Mouse (Mus musculus) liver, embryonic 15.5 days (tissue): ENCODE results near the gene Msmb. TPM values are rescaled to one million over a fixed set of nuclear protein-coding genes. Genes with fewer than 3 reads are reported as not detected.
A peak's percentile ranks its signal among the peaks of the same experiment; 100 is the strongest.
"Not testable (repeated sequence)": the region's sequence is repeated elsewhere in the genome, so short reads cannot be mapped to it uniquely, and the experiment has no call there.

Experiments used
- ATAC-seq: fragments of 200-750 bp; cut with Nextera tagmentation; 2 replicates; pipeline ENCODE4 v1.8.0; 2017; ENCODE audit warnings: moderate number of reproducible peaks, mild to moderate bottlenecking, moderate library complexity; ENCODE audit not compliant: insufficient read depth
- H3K27ac ChIP-seq: fragments of 300-500 bp; sonication (generic); replicated peaks from 2 replicates; pipeline ENCODE4 v1.5.1; 2015; ENCODE audit warnings: mild to moderate bottlenecking, inconsistent platforms
- H3K27me3 ChIP-seq: fragments of 300-500 bp; sonication (generic); 2 replicates; pipeline ENCODE4 v1.6.1; 2015; ENCODE audit warnings: mild to moderate bottlenecking, inconsistent platforms
- H3K36me3 ChIP-seq: fragments of 300-500 bp; sonication (generic); replicated peaks from 2 replicates; pipeline ENCODE4 v1.6.1; 2015; ENCODE audit warnings: moderate library complexity, mild to moderate bottlenecking, inconsistent platforms
- H3K4me1 ChIP-seq: fragments of 300-500 bp; sonication (generic); replicated peaks from 2 replicates; pipeline ENCODE4 v1.6.1; 2015; ENCODE audit warnings: inconsistent platforms
- H3K4me2 ChIP-seq: fragments of 300-500 bp; sonication (generic); 2 replicates; pipeline ENCODE4 v1.6.1; 2015; ENCODE audit warnings: moderate library complexity, mild to moderate bottlenecking, inconsistent platforms
- H3K4me3 ChIP-seq: fragments of 300-500 bp; sonication (generic); replicated peaks from 2 replicates; pipeline ENCODE4 v1.5.1; 2015; ENCODE audit warnings: mild to moderate bottlenecking, inconsistent platforms
- H3K9ac ChIP-seq: fragments of 300-500 bp; sonication (generic); 2 replicates; pipeline ENCODE4 v1.6.1; 2015; ENCODE audit warnings: moderate library complexity, mild to moderate bottlenecking, inconsistent platforms
- H3K9me3 ChIP-seq: fragments of 300-500 bp; sonication (generic); replicated peaks from 2 replicates; pipeline ENCODE4 v1.6.1; 2016; ENCODE audit warnings: inconsistent platforms
- WGBS: fragments of 180-500 bp; shearing (Covaris S2); methylation state at CpG from one replicate; pipeline ENCODE4 v1.1.7; 2015; ENCODE audit warnings: mixed read lengths; ENCODE audit not compliant: insufficient replicate concordance; 5-methylcytosine and 5-hydroxymethylcytosine counted together
- polyA plus RNA-seq: library from polyadenylated mRNA; unstranded; fragments of >200 nt; fragmentation: Nextera tagmentation; extraction: Ambion mirVana; gene quantifications from 2 replicates; pipeline ENCODE4 v1.2.1, GENCODE M21; 2015

Msmb gene
- polyA plus RNA-seq: 0.30 and 0.31 TPM in 2 replicates

GRCm38 (mm10) chr14:32141723-32142122, at the start of gene Msmb:
Gene Msmb, plus strand, starts transcription at chr14:32142023.
- Histone ChIP-seq H3K27me3 (no peaks in the 10 kb centered on the region), H3K4me1 (peaks cover 26% of the 10 kb centered on the region), H3K36me3 (no peaks in the 10 kb centered on the region), H3K27ac (no peak within 1 kb of the TSS; the same call in 1 of the 2 replicates), H3K9me3 (no peaks in the 10 kb centered on the region), H3K4me3 (no peak within 1 kb of the TSS), H3K9ac (no peak within 1 kb of the TSS), H3K4me2 (no peak within 1 kb of the TSS)
- ATAC-seq: no peak
- 69% methylated on average over 5 of the region's 5 CpGs for WGBS

GRCm38 (mm10) chr14:32093018-32093417, 48.8 kb upstream of the Msmb start:
- Histone ChIP-seq H3K4me1 (peaks cover 18% of the 10 kb centered on the region), H3K27me3 (no peaks in the 10 kb centered on the region), H3K36me3 (peaks cover 61% of the 10 kb centered on the region), H3K9ac (no peak overlapping the region), H3K27ac (peak overlapping the region; percentile 63), H3K4me2 (no peak overlapping the region), H3K9me3 (no peaks in the 10 kb centered on the region), H3K4me3 (no peak overlapping the region)
- 62% methylated on average over 1 of the region's 1 CpGs for WGBS
- peak; percentile 71 for ATAC-seq

- WGBS: 54% methylated on average over 11 of the region's 11 CpGs
- Histone ChIP-seq H3K27ac (peak overlapping the region; percentile 63), H3K4me3 (no peak overlapping the region), H3K4me2 (peak overlapping the region; percentile 23; the same call in 1 of the 2 replicates), H3K36me3 (peaks cover 67% of the 10 kb centered on the region), H3K9ac (no peak overlapping the region), H3K27me3 (no peaks in the 10 kb centered on the region), H3K9me3 (no peaks in the 10 kb centered on the region), H3K4me1 (peaks cover 18% of the 10 kb centered on the region)
- ATAC-seq: peak; percentile 32; the same call in 1 of the 2 replicates
Observed at GRCm38 (mm10) chr14:32093500-32094117, 48.2 kb upstream of the Msmb start.

- 79% methylated on average over 5 of the region's 5 CpGs for WGBS
- Histone ChIP-seq H3K9ac (no peak overlapping the region), H3K4me3 (no peak overlapping the region), H3K4me2 (no peak overlapping the region), H3K27me3 (no peaks in the 10 kb centered on the region), H3K9me3 (no peaks in the 10 kb centered on the region), H3K4me1 (peaks cover 18% of the 10 kb centered on the region), H3K27ac (no peak overlapping the region), H3K36me3 (peaks cover 87% of the 10 kb centered on the region)
- ATAC-seq: no peak
Observed at GRCm38 (mm10) chr14:32095646-32096045, 46.2 kb upstream of the Msmb start.

- H3K36me3 ChIP-seq: peaks cover 89% of the 10 kb centered on the region
- no peaks in the 10 kb centered on the region for H3K27me3 ChIP-seq
- no peak overlapping the region for H3K9ac ChIP-seq
- H3K9me3 ChIP-seq: no peaks in the 10 kb centered on the region
- ATAC-seq: no peak
- peaks cover 15% of the 10 kb centered on the region for H3K4me1 ChIP-seq
- H3K4me3 ChIP-seq: no peak overlapping the region
- 69% methylated on average over 5 of the region's 5 CpGs for WGBS
- no peak overlapping the region for H3K4me2 ChIP-seq
- no peak overlapping the region for H3K27ac ChIP-seq
Observed at GRCm38 (mm10) chr14:32096740-32097139, 45.1 kb upstream of the Msmb start.

- no peak overlapping the region for H3K27ac ChIP-seq
- H3K9me3 ChIP-seq: no peaks in the 10 kb centered on the region
- WGBS: 84% methylated on average over 7 of the region's 7 CpGs
Observed at GRCm38 (mm10) chr14:32097691-32098090, 44.1 kb upstream of the Msmb start.

GRCm38 (mm10) chr14:32098951-32099350, 42.9 kb upstream of the Msmb start:
- Histone ChIP-seq H3K9ac (no peak overlapping the region), H3K4me1 (peaks cover under 1% of the 10 kb centered on the region; the same call in 1 of the 2 replicates), H3K36me3 (peaks cover 90% of the 10 kb centered on the region), H3K9me3 (no peaks in the 10 kb centered on the region), H3K27ac (no peak overlapping the region), H3K27me3 (no peaks in the 10 kb centered on the region), H3K4me2 (no peak overlapping the region), H3K4me3 (no peak overlapping the region)
- no peak for ATAC-seq
- 79% methylated on average over 3 of the region's 3 CpGs for WGBS

More at GRCm38 (mm10) chr14:32097691-32098090, 44.1 kb upstream of the Msmb start:
- H3K4me2 ChIP-seq: no peak overlapping the region
- H3K4me3 ChIP-seq: no peak overlapping the region
- peaks cover 10% of the 10 kb centered on the region for H3K4me1 ChIP-seq
- ATAC-seq: no peak
- no peaks in the 10 kb centered on the region for H3K27me3 ChIP-seq
- H3K36me3 ChIP-seq: peaks cover 89% of the 10 kb centered on the region
- no peak overlapping the region for H3K9ac ChIP-seq

- WGBS: 68% methylated on average over 4 of the region's 4 CpGs
- ATAC-seq: no peak
- Histone ChIP-seq H3K27ac (no peak overlapping the region), H3K4me2 (no peak overlapping the region), H3K9me3 (no peaks in the 10 kb centered on the region), H3K4me1 (0 out of 2 replicates have a peak, but pooled peaks cover 5% of the 10 kb centered on the region), H3K36me3 (peaks cover 48% of the 10 kb centered on the region), H3K4me3 (no peak overlapping the region), H3K27me3 (no peaks in the 10 kb centered on the region), H3K9ac (no peak overlapping the region)
Observed at GRCm38 (mm10) chr14:32103556-32103955, 38.3 kb upstream of the Msmb start.

- 0 out of 2 replicates have a peak, but pooled peaks cover 5% of the 10 kb centered on the region for H3K4me1 ChIP-seq
- no peak overlapping the region for H3K27ac ChIP-seq
- H3K36me3 ChIP-seq: peaks cover 27% of the 10 kb centered on the region
- H3K4me3 ChIP-seq: no peak overlapping the region
- H3K4me2 ChIP-seq: no peak overlapping the region
- no peak overlapping the region for H3K9ac ChIP-seq
- H3K9me3 ChIP-seq: no peaks in the 10 kb centered on the region
- H3K27me3 ChIP-seq: no peaks in the 10 kb centered on the region
- WGBS: 54% methylated on average over 7 of the region's 7 CpGs
- no peak for ATAC-seq
Observed at GRCm38 (mm10) chr14:32105663-32106062, 36.2 kb upstream of the Msmb start.

GRCm38 (mm10) chr14:32106911-32107310, 34.9 kb upstream of the Msmb start:
- H3K4me3 ChIP-seq: no peak overlapping the region
- 76% methylated on average over 4 of the region's 4 CpGs for WGBS
- ATAC-seq: no peak

GRCm38 (mm10) chr14:32112124-32112523, 29.7 kb upstream of the Msmb start:
- ATAC-seq, H3K36me3 ChIP-seq, H3K9me3 ChIP-seq, H3K4me3 ChIP-seq, H3K4me1 ChIP-seq, H3K27ac ChIP-seq, H3K4me2 ChIP-seq, H3K9ac ChIP-seq, H3K27me3 ChIP-seq: not testable (repeated sequence)
- WGBS: 84% methylated on average over 10 of the region's 10 CpGs

More at GRCm38 (mm10) chr14:32106911-32107310, 34.9 kb upstream of the Msmb start:
- Histone ChIP-seq H3K4me1 (0 out of 2 replicates have a peak, but pooled peaks cover 5% of the 10 kb centered on the region), H3K4me2 (no peak overlapping the region), H3K9ac (no peak overlapping the region), H3K36me3 (peaks cover 19% of the 10 kb centered on the region), H3K27ac (no peak overlapping the region), H3K9me3 (no peaks in the 10 kb centered on the region), H3K27me3 (no peaks in the 10 kb centered on the region)
